Mouse (Mus musculus) liver, embryonic 14.5 days (tissue): ENCODE results near the gene Ctf1.
A peak's percentile ranks its signal among the peaks of the same experiment; 100 is the strongest.

Experiments used
- CTCF ChIP-seq: IDR thresholded peaks from 2 replicates; pipeline ENCODE4 v1.5.1; 2016; ENCODE audit warnings: antibody characterized with exemption, low read depth, control low read depth
- EP300 ChIP-seq: IDR thresholded peaks from 2 replicates; pipeline ENCODE4 v1.6.1; 2016; ENCODE audit warnings: antibody characterized with exemption, low read depth

DNA sequence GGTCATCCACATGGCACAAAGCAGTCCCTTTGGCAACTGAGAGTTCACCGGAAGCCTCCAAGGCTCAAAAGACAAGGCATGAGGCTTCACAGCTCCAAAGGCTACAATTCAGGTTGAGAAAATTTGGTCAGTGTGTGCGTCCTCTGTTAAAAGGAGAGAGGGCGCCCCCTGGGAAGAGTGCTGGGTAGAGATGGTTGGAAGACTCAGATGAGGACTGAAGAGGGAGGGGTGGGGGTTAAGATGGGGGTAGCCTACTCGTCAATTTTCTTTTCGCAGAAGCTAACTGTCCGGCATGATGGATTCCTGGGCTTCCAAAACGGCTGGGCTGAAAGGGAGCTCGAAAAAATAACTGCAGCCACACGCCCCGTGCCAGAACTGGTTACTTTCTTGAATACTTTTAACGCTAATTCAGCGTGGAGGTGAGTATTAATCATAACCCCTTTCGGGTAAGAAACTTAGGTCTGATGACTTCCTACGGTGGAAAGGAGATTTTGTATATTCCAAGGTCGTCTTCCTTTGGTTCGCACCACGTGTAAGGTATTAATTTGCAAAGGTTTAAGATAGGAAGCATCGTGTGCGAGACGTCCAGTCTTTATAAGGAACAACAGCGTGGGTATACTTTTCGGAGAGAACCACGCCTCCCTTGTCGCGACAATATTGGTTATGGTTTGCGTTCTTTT is 32.0 kb downstream of the Ctf1 start, which contains the start of gene Fbxl19:
- TF ChIP-seq CTCF (peak; percentile 71), EP300 (no peak)
